Comparison of ENCODE assay signal across 27 mouse cellular contexts in genomic region chr6:17549645-17550044, GRCm38 (mm10).
DNase-seq lines count a peak whose midpoint lies in the region; ATAC-seq and TF ChIP-seq lines count a peak whose summit lies in the region.
"Had no signal": no experiment of that assay in that cellular context is flagged by ENCODE, and none has a peak within 500 bp of the region (broad histone marks: within the 10 kb centered on the region; RNA-seq: fewer than 3 reads in every experiment).

No protein-coding gene starts in this region.

- peak overlapping the region; percentile 39 for H3K4me2 ChIP-seq in myocyte (ENCODE audit: low read depth)
- H3K4me2 ChIP-seq: embryonic facial prominence, embryonic 12.5 days; embryonic facial prominence, embryonic 15.5 days; forebrain, embryonic 12.5 days; forebrain, embryonic 15.5 days; heart, embryonic 12.5 days; heart, embryonic 15.5 days; hindbrain, embryonic 13.5 days; intestine, embryonic 15.5 days had no signal

- ATAC-seq in granulocyte monocyte progenitor cell, adult 5-6 weeks (replicated peaks; ENCODE audit: poor library complexity, severe bottlenecking), result no peak
- ATAC-seq: CD4-positive, CD25-positive, alpha-beta regulatory T cell, adult 4 months; forebrain, embryonic 15.5 days; intestine, embryonic 15.5 days had no signal

- H3K36me3 ChIP-seq in myocyte (ENCODE audit: control insufficient read depth, insufficient read depth), result no peaks in the 10 kb centered on the region
- H3K36me3 ChIP-seq: embryonic facial prominence, embryonic 12.5 days; embryonic facial prominence, embryonic 15.5 days; forebrain, embryonic 12.5 days; forebrain, embryonic 15.5 days; heart, embryonic 12.5 days; heart, embryonic 15.5 days; hindbrain, embryonic 10.5 days; hindbrain, embryonic 13.5 days; intestine, embryonic 15.5 days had no signal

- TF ChIP-seq POLR2A in myocyte (IDR thresholded peaks at IDR 0.05; ENCODE audit: insufficient read length, low read depth), result no peak

- H3K27me3 ChIP-seq in myocyte (ENCODE audit: control insufficient read depth, insufficient read depth, insufficient read length), result no peaks in the 10 kb centered on the region
- H3K27me3 ChIP-seq: embryonic facial prominence, embryonic 12.5 days; embryonic facial prominence, embryonic 15.5 days; forebrain, embryonic 12.5 days; forebrain, embryonic 15.5 days; heart, embryonic 12.5 days; heart, embryonic 15.5 days; hindbrain, embryonic 13.5 days; intestine, embryonic 15.5 days had no signal

- no peaks in the 10 kb centered on the region for H3K79me2 ChIP-seq in myocyte (ENCODE audit: control insufficient read depth, insufficient read depth)

- no peak overlapping the region for H3K4me3 ChIP-seq in myocyte
- H3K4me3 ChIP-seq: embryonic facial prominence, embryonic 12.5 days; embryonic facial prominence, embryonic 15.5 days; erythroblast, embryonic 14.5 days; forebrain, embryonic 12.5 days; forebrain, embryonic 15.5 days; heart, embryonic 12.5 days; heart, embryonic 15.5 days; hindbrain, embryonic 10.5 days; hindbrain, embryonic 13.5 days; intestine, embryonic 15.5 days had no signal

- no peak overlapping the region for H3ac ChIP-seq in myocyte (ENCODE audit: control insufficient read depth, insufficient read length)

- peak; percentile 83 for DNase-seq in 3T3-L1 (ENCODE audit: low read depth, low spot score)
- DNase-seq in 416B (ENCODE audit: low read depth), result peak; percentile 32
- peak; percentile 66 for DNase-seq in NIH3T3 (ENCODE audit: low read depth)
- DNase-seq in adrenal gland, adult (ENCODE audit: inconsistent age in 2 of 2, low spot score in 1 of 2), result no peak
- DNase-seq: adrenal gland, adult 8-10 months; adrenal gland, postnatal 36 days; B cell, adult 2 months; cerebellum, adult 18-20 months; cerebellum, adult 9-10 months; cerebellum, postnatal 14 days; gastrocnemius, postnatal 25 days; heart, postnatal 10 days; heart, postnatal 36 days; kidney, adult 11 months had no signal

TF ChIP-seq in myocyte, 11 proteins besides CTCF, POLR2A, EP300 and RAD21:
- TF ChIP-seq MYOD1 (IDR thresholded peaks at IDR 0.05; ENCODE audit: control insufficient read depth in 1 of 3, insufficient read length in 2 of 3, low read depth in 2 of 3) (peak in 1 of 3 experiments; percentile 8), MYOG (IDR thresholded peaks at IDR 0.05; ENCODE audit: control insufficient read depth in 1 of 3, insufficient read depth in 1 of 3, insufficient read length in 2 of 3, low read depth in 2 of 3) (no peak)

Comparison
In these comparisons a context has a peak if more than half of its experiments do, and no peak if none do; other contexts are left out.
1. DNase-seq: peak in 3T3-L1 (single experiment), 416B (single experiment) and NIH3T3 (single experiment); none in adrenal gland, adult (0 of 2).